Mouse (Mus musculus): ENCODE data around the gene Kctd10.

DNA sequence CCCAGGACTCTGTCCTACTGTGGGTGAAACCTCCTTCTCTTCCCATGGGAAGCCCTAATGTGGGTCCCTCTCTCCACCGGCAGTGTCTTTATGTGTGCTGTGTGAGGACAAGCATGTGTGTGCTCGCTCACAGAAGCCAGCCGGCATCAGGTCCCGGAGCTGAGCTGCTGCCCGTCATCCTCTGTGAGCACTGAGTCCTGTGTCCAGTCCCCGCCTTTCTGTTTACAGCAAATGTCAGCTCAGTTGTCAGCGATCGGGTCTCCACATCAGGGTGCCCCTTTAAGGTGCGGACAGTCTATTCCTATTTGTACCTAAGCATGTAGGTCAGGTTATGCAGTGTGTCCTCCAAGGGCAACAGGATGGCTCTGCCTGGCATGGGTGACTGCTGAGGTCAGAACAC lies 6.7 kb downstream of the Kctd10 start:
- TF ChIP-seq POLR2A (IDR thresholded peaks at IDR 0.05; ENCODE audit: insufficient read length, low read depth) = no peak
- TF ChIP-seq POLR2AphosphoS2 (IDR thresholded peaks at IDR 0.05; ENCODE audit: insufficient read length, low read depth) = no peak
- TF ChIP-seq SRF (IDR thresholded peaks at IDR 0.05; ENCODE audit: control insufficient read depth, insufficient read length, low read depth) = no peak
- TF ChIP-seq MAX (IDR thresholded peaks at IDR 0.05; ENCODE audit: low read depth) = no peak
- TF ChIP-seq CEBPB (IDR thresholded peaks at IDR 0.05; ENCODE audit: insufficient read depth, poor library complexity, severe bottlenecking) = no peak
- TF ChIP-seq E2F4 (IDR thresholded peaks at IDR 0.05; ENCODE audit: insufficient read depth) = no peak
- no peak for TF ChIP-seq REST (IDR thresholded peaks at IDR 0.05; ENCODE audit: insufficient read depth, insufficient read length)
- TF ChIP-seq MYOD1 (IDR thresholded peaks at IDR 0.05; ENCODE audit: control insufficient read depth in 1 of 3, insufficient read length in 2 of 3, low read depth in 2 of 3) = no peak
- no peak for TF ChIP-seq TCF12 (IDR thresholded peaks at IDR 0.05; ENCODE audit: insufficient read depth, poor library complexity, severe bottlenecking)
- no peak for TF ChIP-seq USF1 (IDR thresholded peaks at IDR 0.05; ENCODE audit: low read depth)
- TF ChIP-seq MYOG (IDR thresholded peaks at IDR 0.05; ENCODE audit: control insufficient read depth in 1 of 3, insufficient read depth in 1 of 3, insufficient read length in 2 of 3, low read depth in 2 of 3) = no peak

Data from myocyte (in vitro differentiated cells).